Mouse (Mus musculus): ENCODE results near the gene Il12rb1.

Il12rb1 gene

DNA sequence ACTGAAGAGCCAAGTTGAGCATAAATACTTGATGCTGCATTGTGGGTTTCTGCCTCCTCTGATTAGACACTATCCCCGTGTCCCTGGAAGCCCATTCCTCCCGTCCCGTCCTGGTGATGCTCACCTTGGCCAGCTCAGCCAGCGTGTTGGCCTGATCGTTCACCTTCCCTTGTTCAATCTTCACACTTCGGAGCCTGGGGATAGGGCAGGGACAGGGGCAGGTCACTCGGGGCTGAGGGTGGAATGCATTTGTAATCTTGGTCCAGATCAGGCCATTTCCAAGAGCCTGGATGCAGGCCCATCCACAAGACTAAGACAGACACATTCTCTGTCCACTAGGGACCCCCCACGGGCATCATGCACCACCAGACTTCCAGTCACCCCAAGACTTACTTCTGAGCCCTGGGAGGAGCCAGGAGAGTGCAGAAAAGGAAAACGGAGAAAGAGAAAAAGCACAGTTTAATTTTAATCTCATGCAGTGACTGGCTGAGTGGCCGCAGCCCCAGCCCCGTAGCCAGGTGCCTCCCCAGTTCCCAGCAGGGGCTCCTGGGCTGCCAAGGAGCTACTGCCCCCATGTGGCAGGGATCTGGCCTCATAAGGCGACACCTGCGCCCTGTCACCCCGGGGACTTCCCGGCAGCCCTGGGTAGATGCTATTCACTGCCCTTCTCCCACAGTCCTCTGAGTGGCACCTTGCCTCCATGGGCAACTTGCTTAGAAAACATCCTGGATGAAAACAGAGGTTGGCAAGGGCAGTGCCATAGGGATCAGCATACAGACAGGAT lies 38.3 kb downstream of the Il12rb1 start:
- no peak for DNase-seq (ENCODE audit: extremely low read depth, low read depth, low spot score)

DNA sequence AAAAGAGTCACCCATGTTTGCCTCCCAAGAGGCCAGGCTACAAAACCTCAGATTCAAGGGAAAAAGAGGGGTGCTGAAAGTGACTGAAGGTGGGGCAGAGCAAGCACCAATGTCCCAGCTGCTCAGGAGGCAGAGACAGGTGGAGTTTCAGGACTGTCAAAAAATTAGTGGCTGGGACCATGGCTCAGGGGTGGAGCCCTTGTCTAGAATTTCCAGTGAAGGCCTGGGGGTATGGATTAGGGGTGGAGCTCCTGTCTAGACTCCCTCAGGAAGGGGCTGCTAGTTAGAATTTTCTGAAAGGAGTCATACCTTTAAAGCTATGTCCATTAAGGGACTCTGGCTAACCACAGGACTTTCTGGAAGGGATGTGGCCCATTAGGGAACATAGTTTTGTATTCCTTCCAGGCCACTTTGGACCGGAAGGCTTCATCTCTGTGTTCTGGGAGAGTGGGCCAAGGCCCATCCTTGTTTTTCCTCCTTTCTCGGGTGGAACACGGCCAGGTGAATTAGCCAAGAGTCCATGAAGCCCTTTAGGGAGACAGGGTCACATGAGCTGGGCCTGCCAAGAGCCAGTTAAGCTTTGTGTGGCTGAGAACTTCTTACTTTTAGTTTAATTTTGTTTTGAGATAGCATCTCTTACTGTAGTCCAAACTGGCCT lies 41.2 kb downstream of the Il12rb1 start:
- no peak for DNase-seq (ENCODE audit: extremely low read depth, low read depth, low spot score)

DNA sequence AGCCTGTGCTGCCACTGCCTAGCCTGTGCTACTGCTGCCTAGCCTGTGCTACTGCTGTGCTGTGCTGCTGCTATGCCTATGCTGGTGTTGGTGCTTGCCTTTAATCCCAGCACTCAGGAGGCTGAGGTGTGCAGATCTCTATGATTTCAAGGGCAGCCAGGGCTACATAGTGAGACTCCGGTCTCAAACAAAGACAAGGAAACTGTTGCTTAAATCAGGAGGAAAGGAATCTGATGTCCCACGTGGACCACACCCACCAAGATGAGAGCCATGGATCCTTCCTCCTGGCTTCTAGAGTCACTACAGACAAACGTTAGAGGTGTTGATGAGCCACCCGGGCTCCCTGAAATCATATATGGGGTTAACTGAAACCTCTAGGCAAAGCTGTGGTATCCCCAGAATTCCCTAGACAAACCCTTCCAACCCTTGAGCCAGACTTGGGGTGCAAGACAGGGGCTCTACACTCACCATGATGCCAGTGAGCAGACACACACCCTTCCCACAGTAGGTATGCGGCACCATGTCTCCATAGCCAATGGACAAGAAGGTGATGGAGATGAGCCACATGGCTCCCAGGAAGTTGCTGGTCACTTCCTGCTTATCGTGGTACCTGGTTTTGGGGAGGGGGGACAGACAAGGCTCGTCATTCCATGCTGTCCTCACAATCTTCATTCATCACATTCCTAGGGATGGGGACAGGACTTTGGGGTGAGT lies 42.0 kb downstream of the Il12rb1 start:
- no peak for DNase-seq (ENCODE audit: extremely low read depth, low read depth, low spot score)

DNA sequence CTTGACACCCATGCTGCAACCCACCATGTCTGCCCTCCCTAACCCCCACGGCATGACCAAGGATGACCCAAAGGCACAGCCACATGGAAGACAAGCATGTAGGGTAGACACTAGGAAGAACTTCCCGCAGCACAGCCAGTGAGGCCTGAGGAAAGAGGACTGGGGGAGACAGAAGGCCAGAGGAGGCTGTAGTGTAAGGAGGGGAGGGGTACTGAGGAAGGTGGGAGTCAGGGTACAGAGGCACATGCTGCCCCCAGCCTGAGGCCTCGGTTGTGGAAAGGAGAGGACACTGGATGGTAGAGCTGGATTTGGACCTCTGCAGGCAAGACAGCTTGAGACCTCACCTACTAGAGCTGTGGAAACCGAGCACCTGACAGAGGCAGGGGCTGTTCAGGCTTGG lies 42.7 kb downstream of the Il12rb1 start:
- DNase-seq (ENCODE audit: extremely low read depth, low read depth, low spot score): no peak

DNA sequence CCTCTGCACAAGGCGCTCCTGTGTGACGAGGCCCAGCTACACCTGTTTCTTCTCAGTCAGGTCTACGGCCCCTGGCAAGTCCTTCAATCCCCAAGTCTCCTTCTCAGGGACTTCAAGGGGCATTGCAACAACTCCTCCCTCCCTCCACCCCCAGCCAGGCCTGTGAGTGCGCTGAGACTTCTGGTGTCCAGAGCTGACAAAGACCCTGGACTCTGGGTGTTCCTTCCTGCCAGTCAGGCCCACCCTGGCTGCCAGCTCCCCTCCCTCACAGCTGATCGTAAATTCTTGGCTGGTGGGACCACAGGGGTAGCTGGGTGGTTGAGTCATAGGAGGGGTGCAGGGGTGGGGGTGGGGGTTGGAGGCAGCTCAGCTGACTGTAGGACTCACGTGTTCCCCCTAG lies 43.6 kb downstream of the Il12rb1 start:
- no peak for DNase-seq (ENCODE audit: extremely low read depth, low read depth, low spot score)

GRCm38 (mm10) chr8:70852595-70853231 lies 44.5 kb downstream of the Il12rb1 start:
- DNase-seq (ENCODE audit: extremely low read depth, low read depth, low spot score): no peak

GRCm38 (mm10) chr8:70853863-70854262 lies 45.6 kb downstream of the Il12rb1 start:
- DNase-seq (ENCODE audit: extremely low read depth, low read depth, low spot score): no peak

- DNase-seq (ENCODE audit: extremely low read depth, low read depth, low spot score): no peak
These were observed 47.8 kb downstream of the Il12rb1 start for GRCm38 (mm10) chr8:70856028-70856427.

GRCm38 (mm10) chr8:70856541-70857197 lies 48.4 kb downstream of the Il12rb1 start:
- no peak for DNase-seq (ENCODE audit: extremely low read depth, low read depth, low spot score)

GRCm38 (mm10) chr8:70857516-70857915 lies 49.3 kb downstream of the Il12rb1 start:
- no peak for DNase-seq (ENCODE audit: extremely low read depth, low read depth, low spot score)

- no peak for DNase-seq (ENCODE audit: extremely low read depth, low read depth, low spot score)
These were observed 54.8 kb downstream of the Il12rb1 start, which contains the start of gene Kcnn1 for GRCm38 (mm10) chr8:70862824-70863641. Kcnn1 (minus strand) TSS chr8:70863258.

GRCm38 (mm10) chr8:70863956-70864711 lies 55.9 kb downstream of the Il12rb1 start:
- DNase-seq (ENCODE audit: extremely low read depth, low read depth, low spot score): no peak

- no peak for DNase-seq (ENCODE audit: extremely low read depth, low read depth, low spot score)
These were observed 56.5 kb downstream of the Il12rb1 start for GRCm38 (mm10) chr8:70864712-70865221.

DNA sequence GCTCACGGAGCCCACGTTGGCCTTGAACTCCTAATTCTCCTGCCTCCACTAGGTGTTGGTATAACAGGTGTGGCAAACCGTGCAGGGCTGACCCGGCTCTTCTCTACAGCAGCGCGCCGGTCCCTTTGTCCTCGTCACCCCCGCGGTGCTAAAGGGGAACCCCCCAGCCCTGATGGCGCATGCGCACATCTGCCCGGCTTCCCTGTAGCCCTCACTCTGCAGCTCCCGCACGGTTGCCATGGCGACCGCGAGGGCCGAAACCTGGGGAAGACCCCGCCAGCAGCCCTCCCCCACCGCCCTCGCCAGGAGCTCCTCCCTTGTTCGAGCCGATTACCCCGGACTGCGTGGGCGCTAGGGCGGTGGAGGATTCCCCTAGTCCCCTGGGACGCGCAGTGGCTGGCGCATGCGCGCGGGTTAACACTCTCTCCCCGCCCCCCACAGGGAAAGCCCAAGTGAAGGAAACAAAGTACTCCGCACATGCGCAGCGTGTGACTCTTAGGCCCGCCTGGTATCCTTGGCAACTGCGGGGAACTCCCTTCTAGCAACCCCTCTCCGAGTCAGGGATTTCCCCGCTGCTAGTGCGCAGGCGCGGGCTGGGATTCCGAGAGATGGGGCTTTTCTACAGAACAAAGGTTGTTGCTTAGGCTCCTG lies 57.2 kb downstream of the Il12rb1 start:
- no peak for DNase-seq (ENCODE audit: extremely low read depth, low read depth, low spot score)

DNA sequence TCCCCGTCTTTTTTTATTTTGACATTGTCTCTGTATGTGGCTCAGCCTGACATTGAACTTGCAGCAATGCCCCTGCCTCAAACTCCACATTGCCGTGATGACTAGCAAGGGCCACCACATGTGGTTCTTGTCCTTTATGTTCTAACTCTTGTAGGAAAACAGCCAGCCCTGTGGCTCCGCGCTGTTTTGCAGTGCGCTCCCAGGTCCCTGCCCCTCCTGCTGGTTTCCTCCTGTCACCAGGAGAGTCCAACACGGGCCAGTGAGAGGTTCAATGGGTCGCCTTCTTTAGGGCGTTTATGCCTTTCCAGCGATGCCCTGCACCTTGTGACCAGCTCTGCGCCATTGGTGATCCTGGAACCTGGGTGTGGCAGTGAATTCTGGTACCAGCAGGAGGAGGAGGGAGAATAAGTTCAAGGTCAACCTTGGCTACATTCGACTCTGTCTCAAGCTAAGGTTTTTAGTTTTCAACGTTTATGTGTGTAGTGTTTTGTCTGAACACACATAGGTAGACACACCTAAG lies 57.8 kb downstream of the Il12rb1 start:
- DNase-seq (ENCODE audit: extremely low read depth, low read depth, low spot score): no peak

DNA sequence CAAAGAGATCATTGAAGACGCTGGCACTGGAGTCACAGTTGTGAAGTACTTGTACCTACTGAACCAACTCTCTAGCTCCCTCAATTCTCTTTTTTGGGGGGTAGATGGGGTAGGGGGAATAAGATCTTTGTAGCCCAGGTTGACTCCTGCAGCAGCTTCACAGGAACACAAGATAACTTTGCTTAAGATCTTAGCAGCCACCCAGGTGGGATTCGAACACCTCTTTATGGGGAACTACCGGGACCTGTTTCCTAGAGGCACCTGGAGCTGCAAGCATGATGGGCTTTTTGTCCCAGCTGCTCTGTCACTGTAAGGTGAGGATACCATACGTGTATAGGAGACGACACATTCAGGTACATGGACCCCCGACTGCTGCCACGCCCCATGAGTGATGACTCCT lies 58.3 kb downstream of the Il12rb1 start:
- DNase-seq (ENCODE audit: extremely low read depth, low read depth, low spot score): no peak

DNA sequence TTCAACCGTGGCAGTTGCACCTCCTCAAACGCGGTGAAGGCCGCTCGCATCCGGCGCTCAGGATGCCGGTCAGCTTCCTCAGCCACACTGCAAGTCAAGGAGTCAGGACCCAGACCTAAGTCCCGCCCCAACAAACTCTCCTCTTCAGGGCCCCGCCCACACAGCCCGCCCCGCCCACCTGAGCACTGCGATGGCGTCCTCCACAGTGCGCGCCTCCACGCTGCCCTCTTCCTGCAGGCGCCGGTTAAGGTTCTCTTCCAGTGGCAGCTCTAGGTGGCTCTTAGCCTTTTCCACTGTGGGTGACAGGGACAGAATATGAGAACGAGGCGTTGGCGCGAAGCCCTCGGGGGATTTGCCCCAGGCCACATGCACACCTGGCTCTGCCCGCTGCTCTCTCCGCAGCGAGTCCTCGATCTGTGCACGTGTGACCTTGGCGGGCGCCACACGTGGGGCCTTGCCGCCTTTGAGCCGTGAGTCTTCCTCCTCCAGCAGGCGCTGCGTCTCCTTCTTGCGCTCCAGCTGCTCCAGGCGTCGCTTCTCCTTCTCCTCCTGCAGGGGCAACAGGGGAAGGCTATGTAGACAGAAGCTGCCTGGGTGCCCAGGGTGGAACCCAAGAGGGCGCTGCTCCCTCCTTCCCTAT lies 60.4 kb downstream of the Il12rb1 start:
- no peak for DNase-seq (ENCODE audit: extremely low read depth, low read depth, low spot score)

DNA sequence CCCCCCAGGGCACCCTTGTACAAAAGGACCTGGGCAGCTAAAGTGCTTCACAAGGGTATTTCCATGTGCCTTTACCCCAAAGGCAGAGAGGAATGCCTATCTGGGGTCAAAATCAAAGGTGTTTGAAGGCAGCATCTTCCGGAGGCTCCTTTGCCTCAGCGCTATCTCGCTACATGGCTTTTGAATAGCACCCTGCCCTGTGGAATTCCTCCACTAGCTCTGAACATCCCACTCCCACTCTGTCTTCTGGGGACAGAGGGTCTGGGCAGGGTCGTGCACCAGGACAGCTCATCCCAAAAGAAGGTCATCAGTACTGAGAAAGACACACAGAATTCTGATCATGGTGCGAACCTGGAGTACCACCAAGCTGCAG lies 60.9 kb downstream of the Il12rb1 start:
- no peak for DNase-seq (ENCODE audit: extremely low read depth, low read depth, low spot score)
